Mouse (Mus musculus): Measurements from ENCODE around the gene Ric3.

Gene Ric3

GRCm38 (mm10) chr7:109039445-109039844, 43.7 kb downstream of the Ric3 start:
- DNase-seq: no peak

DNA sequence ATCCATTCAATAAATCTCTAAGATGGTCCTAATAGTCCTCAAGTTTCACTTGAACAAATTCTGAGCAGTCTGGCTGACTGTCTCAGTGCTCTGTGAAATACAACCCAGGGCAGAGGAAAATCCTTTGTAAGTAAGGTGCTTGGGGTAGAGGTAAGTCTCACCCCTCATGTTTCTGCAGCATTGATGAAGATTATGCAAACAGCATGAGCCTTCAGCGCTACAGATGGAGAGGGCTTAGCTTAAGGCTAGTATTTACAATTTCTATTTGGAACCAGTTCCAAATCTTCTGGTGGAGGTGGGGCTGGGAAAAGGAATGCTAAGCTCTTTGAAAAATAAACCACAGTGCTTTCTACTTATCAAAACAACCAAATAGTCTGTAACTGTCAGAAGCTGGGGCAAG, 44.1 kb downstream of the Ric3 start:
- DNase-seq: no peak

DNA sequence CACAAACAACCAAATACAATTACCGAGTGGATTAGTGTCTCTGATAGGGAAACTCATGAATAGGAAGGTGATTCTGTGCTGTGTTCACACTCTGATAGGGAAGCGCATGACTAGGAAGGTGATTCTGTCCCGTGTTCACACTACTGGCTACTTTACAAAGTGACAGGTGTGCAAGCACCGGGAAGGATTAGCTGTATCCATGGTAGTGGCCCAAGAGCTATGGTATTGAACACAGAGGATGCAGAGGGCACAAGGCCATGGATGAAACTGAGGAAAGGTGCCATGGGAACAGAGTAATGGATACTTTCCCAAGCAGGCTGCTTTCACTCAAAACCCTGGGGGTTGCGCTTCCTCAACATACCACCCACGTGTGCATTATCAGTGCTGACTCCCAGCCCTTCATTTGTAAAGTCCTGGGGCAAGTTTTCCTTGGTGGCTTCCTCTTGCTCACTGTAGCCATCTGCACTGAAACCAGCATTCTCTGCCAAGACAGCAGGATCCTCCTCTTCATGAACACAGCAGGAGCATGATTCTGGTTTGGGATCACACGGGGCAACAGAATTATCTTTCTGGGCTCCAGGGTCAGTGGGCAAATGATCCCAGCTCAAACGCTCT, 44.9 kb downstream of the Ric3 start:
- no peak for DNase-seq

GRCm38 (mm10) chr7:109032054-109032453, 51.1 kb downstream of the Ric3 start:
- DNase-seq: no peak

- DNase-seq: no peak
These were observed 51.8 kb downstream of the Ric3 start for GRCm38 (mm10) chr7:109031331-109031730.

DNA sequence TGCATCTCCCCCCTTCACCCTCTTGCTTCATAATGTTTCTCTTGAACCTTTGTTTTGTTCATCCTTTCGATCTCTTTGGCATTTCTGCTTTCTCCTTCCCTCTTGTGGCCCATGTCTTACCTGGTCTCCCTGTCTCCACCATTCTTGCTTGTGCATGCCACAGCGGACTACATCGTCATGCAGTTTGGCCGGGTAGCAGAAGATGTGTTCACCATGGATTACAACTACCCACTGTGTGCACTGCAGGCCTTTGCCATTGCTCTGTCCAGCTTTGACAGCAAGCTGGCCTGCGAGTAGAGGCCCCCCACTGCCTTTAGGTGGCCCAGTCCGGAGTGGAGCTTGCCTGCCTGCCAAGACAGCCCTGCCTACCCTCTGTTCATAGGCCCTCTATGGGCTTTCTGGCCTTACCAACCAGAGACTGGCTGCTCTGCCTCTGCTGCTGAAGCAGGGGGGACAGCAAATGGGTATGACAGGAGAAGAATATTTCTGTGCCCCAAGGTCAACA, 53.1 kb downstream of the Ric3 start:
- DNase-seq: no peak

DNA sequence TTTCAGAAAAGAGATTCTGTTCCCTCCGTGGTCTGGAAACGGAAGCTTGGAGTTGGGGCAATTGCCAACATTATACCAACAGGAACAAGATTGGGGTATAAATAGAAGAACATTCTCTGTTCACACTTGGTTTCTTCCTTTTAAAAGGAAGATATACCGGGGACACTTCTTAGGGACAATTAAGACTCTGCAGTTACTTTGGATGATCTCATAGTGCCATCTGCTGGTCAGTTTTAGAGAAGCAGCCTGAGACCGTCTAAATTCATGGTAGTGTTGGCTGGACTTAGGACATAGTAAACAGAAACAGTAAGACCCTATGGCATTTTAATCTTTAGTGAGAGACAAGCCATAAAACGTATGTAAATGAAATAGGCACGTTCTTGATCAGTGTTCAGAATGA, 54.9 kb downstream of the Ric3 start:
- peak; percentile 29 for DNase-seq

DNA sequence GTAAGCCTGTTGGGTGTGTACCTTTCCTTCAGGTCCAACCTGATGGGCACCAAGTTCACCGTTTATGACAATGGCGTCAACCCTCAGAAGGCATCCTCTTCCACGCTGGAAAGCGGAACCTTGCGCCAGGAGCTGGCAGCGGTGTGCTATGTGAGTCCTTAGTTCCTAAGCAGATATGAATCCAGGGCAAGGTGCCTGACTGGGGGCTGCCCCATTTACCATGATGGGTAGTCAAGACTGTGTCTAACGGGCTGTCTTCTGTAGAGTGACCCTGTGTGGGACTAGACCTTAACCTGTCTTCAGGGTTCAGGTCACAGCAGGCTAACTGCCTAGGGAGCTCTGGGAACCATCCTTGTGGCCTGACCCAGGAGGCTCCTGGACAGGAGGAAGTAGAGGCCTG, 55.4 kb downstream of the Ric3 start:
- no peak for DNase-seq

GRCm38 (mm10) chr7:109026976-109027375, 56.2 kb downstream of the Ric3 start:
- no peak for DNase-seq

DNA sequence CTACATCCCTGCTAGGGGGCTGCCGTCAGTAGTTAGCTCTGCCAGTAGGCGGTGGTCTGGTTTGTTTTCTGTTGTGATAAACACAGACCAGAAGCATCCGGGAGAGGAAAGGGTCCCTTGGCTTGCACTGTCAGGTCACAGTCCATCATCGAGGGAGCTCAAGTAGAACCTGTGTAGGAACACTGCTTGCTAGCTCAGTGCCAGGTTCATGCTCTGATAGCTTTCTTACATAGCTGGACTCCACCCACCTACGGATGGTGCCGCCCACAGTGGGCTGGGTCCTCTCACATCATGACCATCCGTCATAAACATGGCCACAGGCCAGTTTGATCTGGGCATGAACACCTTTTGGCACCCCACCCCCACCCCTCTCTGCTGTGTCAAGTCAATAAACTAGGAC, 57.4 kb downstream of the Ric3 start:
- no peak for DNase-seq

GRCm38 (mm10) chr7:109021428-109021827, 61.7 kb downstream of the Ric3 start:
- DNase-seq: peak; percentile 48

DNA sequence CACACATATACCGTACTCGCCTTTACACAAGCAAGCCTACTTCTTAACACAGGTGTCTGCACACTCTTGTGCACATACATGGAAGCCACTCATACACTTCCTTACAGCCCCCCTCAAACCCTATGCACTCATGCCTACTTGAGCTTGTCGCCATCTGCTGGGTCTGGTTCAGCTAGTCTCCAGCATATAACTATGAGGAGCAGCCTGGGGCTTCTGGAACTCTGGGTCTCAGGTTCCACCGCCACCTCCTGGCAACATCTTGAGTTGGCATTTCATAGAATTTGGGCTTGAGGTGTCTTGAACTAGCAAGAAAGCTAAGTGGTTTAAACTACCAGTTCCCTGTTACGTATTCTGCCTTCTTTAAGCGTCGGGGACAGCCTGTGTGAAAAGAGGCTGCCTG, 63.9 kb downstream of the Ric3 start:
- no peak for DNase-seq

DNA sequence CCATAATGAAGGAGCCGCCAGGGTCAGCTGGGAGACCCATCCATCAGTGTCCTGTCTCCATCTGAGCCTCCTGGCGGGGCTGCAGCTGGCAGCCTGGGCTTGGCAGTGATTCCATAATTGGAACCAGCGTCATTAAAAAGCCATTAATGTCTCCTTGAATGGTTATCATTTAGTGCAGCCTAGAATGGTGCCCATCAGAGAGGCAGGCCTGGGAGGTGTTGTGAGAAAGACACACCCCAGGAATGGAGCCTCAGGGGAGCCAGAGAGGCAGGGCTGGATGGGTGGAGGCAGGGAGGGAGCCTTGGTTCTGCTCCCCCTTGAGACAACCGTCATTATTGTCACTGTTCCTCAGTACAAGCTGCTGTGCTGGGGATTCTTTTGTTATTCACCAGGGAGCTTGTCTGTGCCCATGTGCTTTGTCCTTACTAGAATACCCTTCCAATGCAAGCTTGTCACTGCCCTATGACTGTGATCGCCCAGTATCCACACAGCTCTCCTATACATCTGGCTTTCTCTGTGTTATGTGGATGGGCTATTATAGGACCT, 66.7 kb downstream of the Ric3 start:
- no peak for DNase-seq

- DNase-seq: no peak
These were observed 68.3 kb downstream of the Ric3 start for GRCm38 (mm10) chr7:109014851-109015250.

DNA sequence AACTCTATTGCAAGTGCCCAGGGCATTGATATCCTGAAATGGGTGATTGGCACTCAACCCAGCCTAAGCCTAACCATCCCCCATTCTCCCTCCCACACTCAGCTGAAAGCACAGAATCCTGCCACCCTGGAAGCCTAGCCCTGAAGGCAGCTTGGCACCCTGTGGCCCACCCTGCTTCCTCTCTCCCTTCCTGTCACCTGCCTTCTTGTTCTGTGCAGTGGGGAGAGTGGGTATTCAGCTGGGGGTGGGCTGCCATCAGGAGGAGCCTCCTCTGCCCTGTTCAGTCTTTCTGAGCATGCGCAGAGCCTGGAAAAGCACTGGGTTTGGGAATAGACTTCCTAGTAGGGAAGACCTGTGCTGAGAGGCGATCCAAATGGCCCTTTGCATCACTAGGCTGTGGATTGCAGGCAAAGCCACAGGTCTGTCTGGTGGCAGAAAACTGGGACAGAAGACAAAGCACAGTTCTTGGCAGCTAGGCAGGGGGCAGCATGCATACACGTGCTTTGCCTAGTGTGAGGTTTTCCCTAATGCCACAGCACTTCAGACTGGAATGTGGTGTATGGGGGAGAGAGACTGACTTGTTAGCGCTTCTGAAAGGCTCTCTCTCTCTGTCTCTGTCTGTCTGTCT, 70.0 kb downstream of the Ric3 start:
- no peak for DNase-seq

DNA sequence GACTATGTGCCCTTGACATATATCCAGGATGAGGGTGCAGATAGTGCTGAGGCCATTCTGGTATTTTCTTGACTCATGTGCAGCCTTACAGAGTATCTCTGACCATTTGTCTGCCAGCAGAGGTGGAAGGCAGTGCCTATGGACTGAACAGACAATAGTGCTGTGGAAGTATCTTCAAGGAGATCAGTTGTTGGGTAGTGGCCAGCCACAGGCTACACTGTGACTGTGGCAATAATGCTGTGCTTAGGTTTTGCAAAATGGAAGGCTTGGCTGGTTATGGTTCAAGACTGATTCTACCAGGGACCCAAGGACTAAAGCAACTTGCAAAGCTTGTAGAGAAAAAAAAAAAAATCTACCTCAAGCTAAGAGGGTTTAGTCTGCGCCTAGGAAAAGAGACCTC, 70.6 kb downstream of the Ric3 start:
- no peak for DNase-seq

DNA sequence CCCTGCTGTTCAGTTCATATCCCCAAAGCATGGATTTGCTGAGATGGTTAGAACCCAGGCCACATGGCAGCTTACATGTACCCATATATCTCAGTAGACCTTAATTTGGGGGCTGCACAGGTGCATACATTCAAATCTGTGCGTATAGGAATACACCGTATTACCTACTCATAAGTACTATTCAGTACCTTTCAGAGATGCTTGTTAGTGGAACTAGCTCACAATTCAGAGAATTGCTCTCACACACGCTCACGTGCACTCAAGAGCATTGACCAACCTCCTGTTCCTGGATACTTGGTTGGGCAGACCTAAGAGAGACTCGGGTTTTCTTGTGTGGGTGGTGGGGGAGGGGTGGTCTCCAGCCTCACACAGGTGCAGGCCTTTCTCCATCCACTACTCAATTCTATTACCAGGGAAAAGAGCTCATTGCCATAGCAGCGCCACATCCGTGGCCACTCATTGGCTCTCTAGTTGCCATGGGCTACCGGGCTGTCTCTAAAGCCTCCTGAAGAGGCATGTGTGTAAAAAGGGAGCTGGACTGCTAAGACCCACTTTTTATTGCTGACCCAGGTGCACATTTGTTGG, 71.4 kb downstream of the Ric3 start:
- no peak for DNase-seq

GRCm38 (mm10) chr7:109010720-109011595, 72.2 kb downstream of the Ric3 start:
- no peak for DNase-seq

DNA sequence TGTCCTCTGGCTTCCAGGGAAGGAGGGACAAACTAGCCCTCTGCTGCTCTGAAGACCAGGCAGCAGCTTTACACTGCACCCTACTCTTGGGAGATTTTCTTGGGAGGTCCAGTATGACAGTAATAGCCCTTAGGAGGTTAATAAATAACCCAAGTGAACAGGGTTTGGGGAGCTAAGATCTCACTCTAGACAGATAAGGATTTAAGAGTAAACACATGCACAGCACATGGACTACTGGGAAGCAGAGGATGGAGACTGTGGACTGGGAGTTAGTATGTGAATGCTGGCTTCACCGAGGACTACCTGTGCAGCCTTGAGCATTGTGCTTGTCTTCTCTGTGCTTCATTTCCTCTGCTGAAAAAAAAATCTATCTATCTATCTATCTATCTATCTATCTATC, 73.9 kb downstream of the Ric3 start:
- DNase-seq: no peak

DNA sequence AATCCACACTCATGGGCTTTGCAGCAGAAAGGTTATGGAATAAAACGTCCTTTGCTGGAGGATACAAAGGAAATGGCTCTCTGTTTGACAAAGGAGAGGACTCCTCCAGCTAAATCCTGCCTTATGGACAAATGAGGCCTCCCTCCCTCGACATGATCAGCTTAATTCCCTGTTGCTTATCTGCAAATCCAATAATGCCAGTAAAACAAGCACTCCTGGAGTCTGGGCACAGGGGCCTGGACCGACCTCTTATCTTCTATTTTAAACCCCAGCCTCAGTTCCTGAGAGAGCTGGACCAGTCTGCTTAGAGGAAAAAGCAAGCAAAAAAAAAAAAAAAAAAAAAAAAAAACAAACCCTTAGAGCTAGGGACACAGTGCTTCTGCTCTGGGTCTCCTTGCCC, 79.5 kb downstream of the Ric3 start:
- no peak for DNase-seq

GRCm38 (mm10) chr7:109001971-109002370, 81.2 kb downstream of the Ric3 start:
- no peak for DNase-seq

DNA sequence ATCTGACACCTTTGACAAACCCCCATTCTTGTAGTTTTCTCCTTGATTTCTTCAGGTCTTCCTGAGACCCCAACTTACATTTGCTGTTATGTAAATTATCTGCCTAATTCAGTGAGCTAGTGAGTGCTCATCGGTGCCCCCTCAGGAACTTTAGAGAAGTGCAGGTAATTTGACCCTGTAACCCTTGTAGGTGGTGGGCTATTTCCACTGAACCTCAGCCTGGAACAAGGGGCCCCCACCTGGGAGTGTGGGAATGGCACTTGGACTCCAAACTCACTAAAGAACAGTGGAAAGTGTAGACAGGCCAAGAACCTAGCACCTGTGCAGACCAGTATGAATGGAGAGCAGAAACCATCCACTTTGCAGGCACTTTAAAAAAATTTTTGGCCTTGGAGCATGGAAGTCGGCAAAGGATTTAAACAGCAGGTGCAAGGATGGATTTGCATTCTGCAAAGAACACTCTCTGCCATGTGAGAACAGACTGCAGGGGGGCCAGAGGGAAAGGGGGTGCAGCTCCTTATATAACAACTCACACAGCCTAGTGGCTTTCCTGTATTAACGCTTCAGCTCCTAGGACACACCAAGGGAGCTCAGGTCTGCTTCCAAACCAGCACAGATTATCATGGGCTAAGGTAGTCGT, 82.7 kb downstream of the Ric3 start:
- no peak for DNase-seq

DNA sequence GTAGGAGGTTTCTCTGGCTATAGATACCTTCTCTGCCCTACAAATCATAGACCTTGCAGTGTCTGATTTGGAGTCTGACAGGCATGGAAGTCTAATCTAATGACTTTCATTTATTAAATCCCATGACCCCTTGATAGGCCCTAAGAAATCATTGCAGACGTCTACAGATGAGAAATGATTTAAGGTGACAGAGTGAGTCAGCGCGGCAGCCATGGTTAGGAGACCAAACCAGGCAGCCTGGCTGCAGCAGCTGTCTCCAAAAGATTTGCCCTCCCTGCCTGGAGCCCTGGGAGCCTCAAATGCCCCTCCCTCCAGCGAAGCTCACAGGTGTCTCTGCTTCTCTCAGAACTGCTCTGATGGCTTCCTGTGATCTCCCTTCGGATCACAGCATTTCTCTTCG, 87.0 kb downstream of the Ric3 start:
- DNase-seq: no peak

All from liver (tissue).